Mouse (Mus musculus) spleen, adult 2 months (tissue): ENCODE measurements around the gene Ripk1. TPM values are rescaled to one million over a fixed set of nuclear protein-coding genes. Genes with fewer than 3 reads are reported as not detected.

Experiments
- DNase-seq, 2 experiments: peaks; one replicate each; pipeline versions ENCODE4 v3.0.0 to v3.0.0-alpha.2; 2012 to 2021; ENCODE audit warnings: low spot score in 2 of 2, low read depth in 1 of 2
- H3K27ac ChIP-seq: fragments of 200-500 bp; 2 replicates; pipeline ENCODE4 v1.5.1; 2012; ENCODE audit warnings: low read length, inconsistent platforms; ENCODE audit not compliant: insufficient read depth
- H3K27me3 ChIP-seq: fragments of 200-500 bp; 2 replicates; pipeline ENCODE4 v1.6.1; 2012; ENCODE audit warnings: mild to moderate bottlenecking, moderate library complexity, low read length, inconsistent platforms; ENCODE audit not compliant: control insufficient read depth, insufficient read depth
- H3K36me3 ChIP-seq: fragments of 200-500 bp; 2 replicates; pipeline ENCODE4 v1.6.1; 2012; ENCODE audit warnings: mild to moderate bottlenecking, low read length, inconsistent platforms; ENCODE audit not compliant: control insufficient read depth, insufficient read depth
- H3K4me1 ChIP-seq: fragments of 200-500 bp; 2 replicates; pipeline ENCODE4 v1.6.1; 2011; ENCODE audit warnings: inconsistent platforms; ENCODE audit not compliant: control insufficient read depth, insufficient read depth, insufficient read length
- H3K4me3 ChIP-seq: fragments of 200-500 bp; 2 replicates; pipeline ENCODE4 v1.5.1; 2011; ENCODE audit warnings: mild to moderate bottlenecking, inconsistent platforms; ENCODE audit not compliant: insufficient read depth, insufficient read length; ENCODE audit errors: extremely low read depth
- CTCF ChIP-seq: fragments of 200-500 bp; IDR thresholded peaks from 2 replicates; pipeline ENCODE4 v1.5.1; 2011; ENCODE audit warnings: mild to moderate bottlenecking, inconsistent platforms; ENCODE audit not compliant: insufficient read depth, insufficient read length, insufficient replicate concordance; ENCODE audit errors: extremely low read depth
- POLR2A ChIP-seq: fragments of 200-500 bp; IDR thresholded peaks from 2 replicates; pipeline ENCODE4 v1.6.1; 2011; ENCODE audit warnings: low read depth, low read length, inconsistent platforms
- WGBS: fragments of 180-500 bp; shearing (Covaris S2); methylation state at CpG from one replicate; pipeline ENCODE4 v1.1.7; 2018; 5-methylcytosine and 5-hydroxymethylcytosine counted together
- polyA plus RNA-seq: library from polyadenylated mRNA; depleted of rRNA; stranded (reverse); fragments of >200 nt; gene quantifications from 2 replicates; pipeline ENCODE4 v1.2.3, GENCODE M21; 2012

The Ripk1 gene
- polyA plus RNA-seq, 1 experiment, result 6.5 TPM

- TF ChIP-seq POLR2A (no peak), CTCF (no peak)
- peak overlapping the region; percentile 31; the same call in 1 of the 2 replicates for H3K4me3 ChIP-seq
- DNase-seq, result peak in 1 of 2 experiments; percentile 9
- peaks cover 1% of the 10 kb centered on the region; the same call in 1 of the 2 replicates for H3K36me3 ChIP-seq
- WGBS, result 43% methylated on average over 20 of the region's 20 CpGs
- peaks cover 13% of the 10 kb centered on the region; the same call in 1 of the 2 replicates for H3K4me1 ChIP-seq
- no peaks in the 10 kb centered on the region for H3K27me3 ChIP-seq
- H3K27ac ChIP-seq, result no peak overlapping the region
These were observed 74.7 kb downstream of the Ripk1 start for GRCm38 (mm10) chr13:34076561-34077491.

GRCm38 (mm10) chr13:34077492-34078271 is 75.5 kb downstream of the Ripk1 start, which contains the start of gene Tubb2a:
Tubb2a (minus strand) TSS chr13:34078007.
- H3K27me3 ChIP-seq, result no peaks in the 10 kb centered on the region
- H3K4me3 ChIP-seq, result peak within 1 kb of the TSS; percentile 83
- peak within 1 kb of the TSS; percentile 34 for H3K27ac ChIP-seq
- under 1% methylated on average over 45 of the region's 45 CpGs for WGBS
- 0 out of 2 replicates have a peak, but pooled peaks have one; percentile 30 for TF ChIP-seq CTCF
- TF ChIP-seq POLR2A, result peak; percentile 92
- H3K4me1 ChIP-seq, result peaks cover 13% of the 10 kb centered on the region; the same call in 1 of the 2 replicates
- peak; percentile 62 to 85 for DNase-seq
- peaks cover 1% of the 10 kb centered on the region; the same call in 1 of the 2 replicates for H3K36me3 ChIP-seq

GRCm38 (mm10) chr13:34078500-34079280 is 76.5 kb downstream of the Ripk1 start:
- Histone ChIP-seq H3K4me3 (peak overlapping the region; percentile 83), H3K27ac (no peak overlapping the region)
- 16% methylated on average over 16 of the region's 16 CpGs for WGBS

GRCm38 (mm10) chr13:34079801-34080200 is 77.6 kb downstream of the Ripk1 start:
- Histone ChIP-seq H3K27ac (no peak overlapping the region), H3K4me1 (peaks cover 13% of the 10 kb centered on the region; the same call in 1 of the 2 replicates), H3K27me3 (no peaks in the 10 kb centered on the region), H3K4me3 (no peak overlapping the region), H3K36me3 (no peaks in the 10 kb centered on the region)
- TF ChIP-seq CTCF (no peak), POLR2A (no peak)
- no peak for DNase-seq
- WGBS, result 86% methylated on average over 3 of the region's 3 CpGs

More at GRCm38 (mm10) chr13:34078500-34079280, 76.5 kb downstream of the Ripk1 start:
- TF ChIP-seq POLR2A, result no peak
- no peak for TF ChIP-seq CTCF
- DNase-seq, result no peak
- Histone ChIP-seq H3K4me1 (peaks cover 13% of the 10 kb centered on the region; the same call in 1 of the 2 replicates), H3K27me3 (no peaks in the 10 kb centered on the region), H3K36me3 (no peaks in the 10 kb centered on the region; the same call in 1 of the 2 replicates)

GRCm38 (mm10) chr13:34081926-34082325 is 79.8 kb downstream of the Ripk1 start:
- no peaks in the 10 kb centered on the region for H3K27me3 ChIP-seq
- no peak overlapping the region for H3K4me3 ChIP-seq
- DNase-seq, result no peak
- WGBS, result 90% methylated on average over 4 of the region's 4 CpGs
- H3K36me3 ChIP-seq, result no peaks in the 10 kb centered on the region
- H3K4me1 ChIP-seq, result peaks cover 7% of the 10 kb centered on the region; the same call in 1 of the 2 replicates
- H3K27ac ChIP-seq, result no peak overlapping the region
- TF ChIP-seq POLR2A (no peak), CTCF (no peak)
